Mouse (Mus musculus) ES-Bruce4 (cell line): ENCODE results near the gene Ubl7.

ENCODE experiments used
- CTCF ChIP-seq: IDR thresholded peaks from one replicate; pipeline ENCODE4 v1.8.1; 2011; ENCODE audit warnings: low read depth, low read length
- POLR2A ChIP-seq: IDR thresholded peaks from one replicate; pipeline ENCODE4 v1.8.1; 2011; ENCODE audit warnings: low read length; ENCODE audit not compliant: insufficient read depth

GRCm38 (mm10) chr9:57944572-57944971 is 33.8 kb downstream of the Ubl7 start:
- TF ChIP-seq POLR2A: no peak
- TF ChIP-seq CTCF: peak; percentile 89
